Mouse (Mus musculus): ENCODE results near the gene Cstf2t. TPM values are rescaled to one million over a fixed set of nuclear protein-coding genes. Genes with fewer than 3 reads are reported as not detected.

The Cstf2t gene
- polyA plus RNA-seq, 1 experiment = 21.2 TPM

DNA sequence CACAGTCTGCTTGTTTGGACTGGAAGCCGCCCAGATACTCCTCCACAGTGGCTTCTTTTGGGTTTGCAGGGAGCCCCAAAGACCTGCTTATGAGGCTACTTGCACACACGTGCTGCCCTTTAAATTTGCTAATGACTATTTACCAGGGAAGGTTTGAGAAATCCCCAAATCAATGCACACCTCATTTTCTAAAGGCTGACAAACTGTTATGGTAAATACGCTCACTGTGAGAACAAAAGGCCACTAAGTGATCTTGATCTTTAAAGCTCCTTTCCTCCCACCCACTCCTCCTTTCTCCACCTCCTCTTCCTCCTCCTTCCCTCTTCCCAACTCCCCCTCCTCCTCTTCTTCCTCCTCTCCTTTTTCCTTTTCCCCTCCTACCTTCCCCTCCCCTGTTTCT lies 23.4 kb downstream of the Cstf2t start:
- no peak for TF ChIP-seq GATA1 (IDR thresholded peaks at IDR 0.05; ENCODE audit: low read length)

DNA sequence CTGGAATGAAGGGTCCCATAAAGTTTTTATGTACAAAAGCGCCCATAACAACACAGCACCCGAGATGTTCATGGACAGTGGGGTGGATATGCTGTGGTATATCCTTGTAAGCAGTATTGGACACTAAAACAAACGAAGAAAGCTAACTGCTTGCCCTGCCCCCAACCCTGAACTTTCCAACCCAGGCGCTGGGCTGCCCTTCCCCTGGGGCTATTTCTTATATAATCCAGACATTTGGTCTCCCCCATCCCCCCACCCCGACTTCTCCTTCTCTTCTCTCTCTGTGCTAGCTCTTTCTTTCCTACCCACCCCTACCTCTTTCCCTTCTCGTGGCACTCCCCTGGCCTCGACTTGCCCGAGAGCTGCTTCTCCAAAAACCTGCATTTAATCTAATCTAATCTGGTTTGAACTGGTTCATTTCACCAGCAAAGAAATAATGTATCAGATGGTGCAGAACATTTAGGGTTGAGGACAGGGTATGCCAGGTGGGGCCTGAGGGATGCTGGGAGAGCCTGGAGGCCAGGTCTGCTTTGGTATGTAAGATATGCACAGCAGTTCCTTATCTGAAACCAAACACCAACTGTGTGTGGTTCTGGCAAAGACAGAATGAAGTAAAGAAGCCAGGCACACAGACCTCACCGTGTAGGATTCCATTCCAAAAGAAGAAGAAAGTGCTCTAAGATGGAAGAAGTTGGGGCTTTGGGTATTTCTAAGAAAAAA lies 24.4 kb downstream of the Cstf2t start:
- no peak for TF ChIP-seq GATA1 (IDR thresholded peaks at IDR 0.05; ENCODE audit: low read length)

- TF ChIP-seq GATA1 (IDR thresholded peaks at IDR 0.05; ENCODE audit: low read length) = no peak
Measured at GRCm38 (mm10) chr19:31114690-31115089, 32.1 kb downstream of the Cstf2t start.

- TF ChIP-seq GATA1 (IDR thresholded peaks at IDR 0.05; ENCODE audit: low read length) = no peak
Measured at GRCm38 (mm10) chr19:31124628-31125027, 42.0 kb downstream of the Cstf2t start.

DNA sequence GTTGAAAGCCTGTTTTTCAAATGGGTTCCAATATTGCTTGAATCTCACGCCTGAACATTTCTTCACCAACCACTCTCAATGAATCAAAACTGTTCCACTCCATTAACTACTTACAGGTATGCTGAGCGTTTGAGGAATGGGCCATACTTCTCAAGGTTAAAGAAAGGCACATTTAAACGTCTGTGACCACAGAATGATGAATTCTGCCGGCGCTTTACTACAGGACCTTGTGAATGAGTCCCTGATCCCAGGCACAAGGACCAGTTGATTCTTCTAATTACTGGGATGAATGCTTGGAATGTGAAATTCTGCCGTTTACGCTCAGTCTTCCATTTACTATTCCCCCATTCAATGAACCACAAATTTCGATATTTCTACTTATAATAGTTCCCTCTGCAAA lies 50.0 kb downstream of the Cstf2t start:
- TF ChIP-seq GATA1 (IDR thresholded peaks at IDR 0.05; ENCODE audit: low read length) = no peak

DNA sequence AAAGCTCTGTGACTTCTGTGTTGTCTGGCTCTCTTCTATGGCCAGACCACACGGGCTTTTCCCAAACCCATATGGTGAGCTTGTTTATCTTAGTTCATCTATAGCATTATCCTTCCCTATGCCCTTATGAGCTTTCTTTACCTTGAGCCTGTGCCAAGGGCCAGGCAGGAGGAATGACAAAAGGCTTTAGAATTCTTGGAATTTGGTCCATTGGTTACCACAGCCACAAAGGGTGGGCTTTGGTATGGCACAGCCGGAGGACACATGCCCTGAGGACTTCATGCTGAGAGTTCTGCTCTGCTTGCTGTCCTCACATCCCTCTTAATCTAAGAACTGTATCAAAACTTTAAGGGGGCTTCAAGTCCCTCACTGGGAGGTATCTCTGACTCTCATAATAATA lies 53.7 kb downstream of the Cstf2t start:
- no peak for TF ChIP-seq GATA1 (IDR thresholded peaks at IDR 0.05; ENCODE audit: low read length)

Measured in G1E-ER4 (cell line).